Mouse (Mus musculus) olfactory bulb, adult 2 months (tissue): ENCODE data around the gene Prdm11.

Experiments
- CTCF ChIP-seq: fragments of 200-500 bp; IDR thresholded peaks from 2 replicates; pipeline ENCODE4 v1.5.1; 2012; ENCODE audit warnings: low read depth, mild to moderate bottlenecking, low read length, moderate library complexity; ENCODE audit not compliant: insufficient read depth
- POLR2A ChIP-seq: fragments of 200-500 bp; IDR thresholded peaks from 2 replicates; pipeline ENCODE4 v1.6.1; 2012; ENCODE audit warnings: mild to moderate bottlenecking, low read depth, low read length, moderate library complexity; ENCODE audit not compliant: insufficient read depth

GRCm38 (mm10) chr2:92985600-92985999 is 60.4 kb downstream of the Prdm11 start:
- TF ChIP-seq POLR2A = no peak
- no peak for TF ChIP-seq CTCF
